Mouse (Mus musculus): ENCODE data around the gene Ehd4.
A peak's percentile ranks its signal among the peaks of the same experiment; 100 is the strongest.

- no peak for TF ChIP-seq POLR2A (IDR thresholded peaks at IDR 0.05; ENCODE audit: low read depth, low read length)
- peak; percentile 59; the same call in 1 of the 2 replicates for TF ChIP-seq CTCF (IDR thresholded peaks at IDR 0.05; ENCODE audit: borderline replicate concordance, insufficient read depth, low read length)
Measured at GRCm38 (mm10) chr2:120068555-120069465, 85.6 kb downstream of the Ehd4 start.

Data from embryonic fibroblast, embryonic 13.5 days (primary cell).